Mouse (Mus musculus) heart, postnatal 36 days (tissue): ENCODE results near the gene Bag6. TPM values are rescaled to one million over a fixed set of nuclear protein-coding genes. Genes with fewer than 3 reads are reported as not detected.
"Not testable (repeated sequence)": the region's sequence is repeated elsewhere in the genome, so short reads cannot be mapped to it uniquely, and the experiment has no call there.

Source experiments
- DNase-seq, 2 experiments: peaks; one replicate each; pipeline ENCODE4 v3.0.0; 2021 to 2022
- intact Hi-C: fragments of 180-260 bp; cut with DNase I; formaldehyde crosslinking; loops from one replicate; pipeline ENCODE4 v1.15.1; 2025
- total RNA-seq, 2 experiments: library from RNA; stranded (reverse); gene quantifications; 2 replicates each; pipeline ENCODE4 v1.2.3; 2021

Bag6 gene
- total RNA-seq, 2 experiments from 2014 or later, result 243 to 268 TPM

DNA sequence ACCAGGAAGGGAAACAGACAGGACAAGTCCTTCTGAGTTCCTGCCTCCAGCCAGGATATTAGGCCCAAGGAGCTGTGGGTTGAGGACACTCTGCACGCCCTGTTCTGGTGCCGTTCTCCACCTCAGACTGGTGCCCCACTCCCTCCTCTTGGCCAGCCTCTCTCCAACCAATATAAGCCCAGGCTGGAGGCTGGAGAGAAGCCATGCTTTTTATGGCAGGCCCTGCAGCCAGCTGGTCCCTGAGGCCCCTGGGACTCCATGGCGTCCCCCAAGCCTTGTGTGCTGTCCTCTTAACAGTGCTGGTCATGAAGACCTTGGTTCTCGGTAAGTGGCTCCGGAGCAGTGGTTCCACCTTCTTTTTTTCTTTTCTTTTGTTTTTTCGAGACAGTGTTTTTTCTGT is 26.9 kb upstream of the Bag6 start, which contains the start of gene Ly6g5c:
Ly6g5c (plus strand) TSS at position 183 of the 400 bp plus-strand sequence.
- intact Hi-C loops, result no loop called here
- DNase-seq, result no peak

GRCm38 (mm10) chr17:35111774-35112173 is 23.2 kb upstream of the Bag6 start:
- intact Hi-C loops, result no loop called here

DNA sequence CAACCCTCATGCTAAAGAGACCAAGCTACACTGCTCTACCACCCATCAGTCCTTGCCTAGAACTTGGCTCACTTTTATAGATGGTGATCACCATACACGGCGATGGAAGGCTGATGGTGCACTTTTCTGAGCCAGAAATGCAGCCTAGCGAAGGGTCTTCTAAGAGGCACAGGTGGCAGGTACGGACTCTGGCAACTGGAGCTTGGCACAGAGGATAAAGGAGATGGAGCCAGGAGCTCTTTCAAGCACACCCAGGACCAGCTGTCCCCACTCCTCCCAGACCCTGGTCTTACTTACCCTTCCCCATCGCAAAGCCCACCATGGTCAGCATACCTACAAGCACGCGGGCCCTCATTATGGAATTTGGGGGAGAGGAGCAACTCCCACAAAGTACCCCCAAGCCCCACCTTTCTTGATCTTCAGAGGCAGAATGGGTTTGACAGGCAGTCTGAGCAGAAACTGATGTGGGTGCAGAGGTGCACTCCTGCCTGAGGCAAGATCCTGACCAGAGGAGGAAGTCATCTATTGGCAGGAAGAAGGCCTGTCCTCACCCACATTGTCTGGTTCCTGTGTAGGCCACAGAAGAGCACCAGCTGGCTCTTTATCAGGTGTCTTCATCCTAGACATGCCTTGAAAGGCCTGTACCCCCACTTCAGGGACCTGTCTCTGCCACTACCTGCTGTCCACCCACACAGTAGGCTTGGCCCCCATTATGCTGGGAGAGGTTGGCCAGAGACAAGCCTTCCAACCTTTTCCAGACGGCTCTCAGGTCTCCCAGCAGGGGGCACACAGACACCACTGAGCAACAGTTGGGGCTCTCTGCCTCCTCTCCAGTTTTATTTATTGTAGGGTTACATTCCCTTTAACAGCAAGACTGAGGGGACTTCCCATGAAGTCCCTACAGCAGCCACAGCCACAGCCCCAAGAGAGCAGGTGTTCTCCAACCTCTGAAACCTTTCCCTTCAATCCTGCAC is 19.6 kb upstream of the Bag6 start, which contains the start of gene Ly6g5b:
Ly6g5b (minus strand) TSS at position 383 of the 974 bp plus-strand sequence.
- DNase-seq, result no peak
- intact Hi-C loops, result no loop called here

More at GRCm38 (mm10) chr17:35111774-35112173, 23.2 kb upstream of the Bag6 start:
- no peak for DNase-seq

- DNase-seq, result no peak
Measured at GRCm38 (mm10) chr17:35120745-35121142, 14.2 kb upstream of the Bag6 start.

DNA sequence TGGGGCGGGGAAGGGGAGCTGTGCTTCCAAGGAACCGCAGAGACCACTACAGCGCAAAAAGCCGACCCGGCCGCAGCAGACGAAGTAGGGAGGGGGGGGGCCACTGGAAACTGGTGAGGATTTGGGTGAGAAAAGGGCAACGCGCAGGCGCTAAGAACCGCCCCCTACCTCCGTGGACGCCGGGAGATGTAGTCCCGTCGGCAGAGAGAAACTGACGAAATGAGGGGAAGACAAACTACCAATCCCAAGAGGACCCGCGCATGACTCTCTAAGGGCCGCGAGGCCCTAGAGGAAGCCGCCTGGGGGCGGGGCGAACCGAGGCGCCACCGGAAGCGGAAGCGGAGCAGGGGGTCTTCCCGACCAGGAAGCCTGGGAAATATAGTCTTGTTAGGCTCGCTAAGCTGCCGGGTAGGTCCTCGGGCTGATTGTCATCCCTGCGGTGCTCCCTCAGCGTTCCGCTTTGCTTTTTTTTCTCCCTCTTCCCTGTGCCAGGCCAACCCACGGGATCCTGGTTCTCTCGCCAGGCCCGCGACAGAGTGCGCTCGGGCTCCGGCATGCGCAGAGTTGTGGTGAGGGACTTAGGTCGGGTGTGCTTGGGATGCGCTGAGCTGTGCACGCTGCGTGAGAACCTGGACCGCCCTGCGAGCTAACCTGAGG is 13.7 kb upstream of the Bag6 start, which contains the start of gene Gpank1:
Gpank1 (plus strand) TSS at position 313 of the 657 bp plus-strand sequence.
- intact Hi-C loops, result loop anchor here (5.0 kb wide), 1 partner anchor 99 kb away; no protein-coding TSS in a partner anchor
- DNase-seq, result peak; percentile 97

More at GRCm38 (mm10) chr17:35120745-35121142, 14.2 kb upstream of the Bag6 start:
- intact Hi-C loops, result loop anchor here (5.0 kb wide), 1 partner anchor 98 kb away; no protein-coding TSS in a partner anchor

DNA sequence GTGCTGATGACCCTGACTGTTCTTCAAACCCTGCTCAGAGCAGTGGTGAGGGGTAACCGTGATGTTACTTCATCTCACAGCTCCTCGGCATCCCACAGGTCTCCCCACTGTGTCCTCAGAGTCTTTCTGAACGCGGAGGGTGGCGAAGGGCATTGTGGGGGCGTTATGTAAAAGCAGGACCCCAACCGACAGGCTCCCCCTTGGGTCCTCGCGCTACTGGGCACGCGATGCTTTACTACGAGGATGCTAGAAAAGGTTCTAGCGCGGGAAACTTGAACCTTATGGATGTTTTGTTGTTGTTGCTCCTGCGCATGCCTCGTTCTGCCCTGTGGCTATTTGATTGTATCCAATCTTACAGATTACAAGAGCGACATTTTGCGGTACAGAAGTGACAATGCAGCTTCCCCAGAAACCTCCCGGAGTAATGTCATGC is 13.1 kb upstream of the Bag6 start, which contains the start of gene Csnk2b:
Csnk2b (minus strand) TSS at position 183 of the 433 bp plus-strand sequence.
- intact Hi-C loops, result loop anchor here (5.0 kb wide), 1 partner anchor 100 kb away; no protein-coding TSS in a partner anchor
- peak in 1 of 2 experiments; percentile 31 for DNase-seq

DNA sequence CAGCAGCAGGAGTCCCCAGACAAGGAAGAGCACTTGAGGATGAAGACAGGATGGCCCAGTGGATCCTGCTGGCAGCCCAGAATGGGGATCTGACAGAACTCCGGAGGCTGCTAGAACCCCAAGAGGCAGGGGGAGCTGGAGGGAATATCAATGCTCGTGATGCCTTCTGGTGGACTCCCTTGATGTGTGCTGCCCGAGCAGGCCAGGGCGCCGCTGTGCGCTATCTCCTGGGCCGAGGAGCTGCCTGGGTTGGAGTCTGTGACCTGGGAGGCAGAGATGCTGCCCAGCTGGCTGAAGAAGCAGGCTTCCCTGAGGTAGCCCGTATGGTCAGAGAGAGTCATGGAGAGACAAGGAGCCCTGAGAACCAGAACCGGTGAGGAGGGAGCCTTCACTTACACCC is 11.7 kb upstream of the Bag6 start:
- intact Hi-C loops, result loop anchor here (5.0 kb wide), 1 partner anchor 101 kb away; no protein-coding TSS in a partner anchor
- DNase-seq, result not testable (repeated sequence)

DNA sequence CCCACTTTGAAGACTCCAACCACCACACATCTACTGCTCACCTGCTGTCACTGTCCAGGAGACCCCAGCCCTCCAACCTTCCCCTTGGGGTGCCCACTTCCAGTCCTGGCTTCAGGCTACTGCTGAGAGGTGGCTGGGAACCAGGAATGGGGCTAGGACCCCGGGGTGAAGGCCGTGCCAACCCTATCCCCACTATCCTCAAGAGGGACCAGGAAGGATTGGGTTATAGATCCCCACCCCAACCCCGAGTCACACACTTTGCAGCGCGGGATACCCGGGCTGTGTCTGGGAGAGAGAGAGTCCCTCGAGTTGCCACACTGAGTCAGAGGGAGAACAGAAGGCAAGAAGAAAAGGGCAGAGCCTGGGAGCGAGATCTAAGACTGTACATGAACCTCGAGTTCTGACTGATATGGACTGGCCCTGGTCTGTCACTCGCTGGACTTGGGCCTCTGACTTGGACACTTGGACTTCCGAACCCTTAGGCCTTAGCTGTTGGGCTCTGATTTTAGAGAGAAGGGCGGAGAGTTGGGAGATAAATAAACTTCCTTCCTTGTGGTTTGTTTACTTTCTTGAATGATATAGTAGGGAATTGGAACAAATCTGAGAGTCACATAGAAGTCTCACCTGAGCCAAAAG is 10.6 kb upstream of the Bag6 start:
- DNase-seq, result not testable (repeated sequence)
- intact Hi-C loops, result loop anchor here (5.0 kb wide), 1 partner anchor 102 kb away; no protein-coding TSS in a partner anchor

DNA sequence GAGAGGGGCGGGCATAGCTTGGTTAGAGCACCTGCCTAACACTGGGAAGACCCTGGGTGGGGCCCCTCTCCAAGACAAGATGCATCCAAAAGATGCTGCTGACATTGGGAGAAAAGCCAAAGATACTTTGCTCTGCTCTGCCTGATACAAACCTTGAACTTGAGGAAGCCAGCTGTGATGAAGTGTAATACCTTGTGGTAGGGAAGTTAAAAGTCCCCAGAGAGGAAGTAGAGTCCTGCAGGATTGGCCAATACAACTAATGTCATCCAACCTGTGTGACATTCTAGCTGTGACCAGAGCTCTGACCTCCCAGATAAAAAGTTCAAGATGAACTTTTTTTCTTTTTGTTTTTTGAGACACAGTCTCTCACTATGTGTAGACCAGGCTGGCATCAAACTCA is 9.9 kb upstream of the Bag6 start:
- intact Hi-C loops, result loop anchor here (5.0 kb wide), 1 partner anchor 37 kb away; the partner anchor contains the start of gene Prrc2a
- DNase-seq, result no peak

DNA sequence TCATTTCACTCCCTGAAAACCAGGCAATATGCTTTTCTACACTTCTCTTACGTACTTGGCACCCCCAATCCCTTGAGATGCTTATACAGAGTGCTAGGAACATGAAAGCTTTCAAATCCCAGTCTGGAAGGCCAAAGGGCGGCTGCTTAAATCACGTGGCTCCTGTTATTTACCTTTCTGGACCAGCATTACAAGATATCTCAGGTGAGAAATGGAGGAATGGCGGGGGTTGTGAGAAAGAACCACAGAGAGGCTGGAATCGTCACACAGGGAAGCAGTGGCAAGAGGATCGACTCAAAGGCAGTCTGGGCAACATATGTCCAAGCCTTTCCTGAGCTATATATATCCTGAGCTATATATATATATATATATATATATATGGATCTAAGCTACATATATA is 9.4 kb upstream of the Bag6 start:
- intact Hi-C loops, result loop anchor here (5.0 kb wide), 1 partner anchor 37 kb away; the partner anchor contains the start of gene Prrc2a

GRCm38 (mm10) chr17:35126206-35126611 is 8.8 kb upstream of the Bag6 start, which contains the start of gene D17H6S53E:
Gene D17H6S53E, plus strand, starts transcription at chr17:35126373.
- intact Hi-C loops, result loop anchor here (1.0 to 5.0 kb wide), 2 partner anchors 8 to 36 kb away; partner anchors contain the start of gene Prrc2a
- DNase-seq, result peak; percentile 79 to 84

More for the DNA sequence above, 9.4 kb upstream of the Bag6 start:
- DNase-seq, result no peak

DNA sequence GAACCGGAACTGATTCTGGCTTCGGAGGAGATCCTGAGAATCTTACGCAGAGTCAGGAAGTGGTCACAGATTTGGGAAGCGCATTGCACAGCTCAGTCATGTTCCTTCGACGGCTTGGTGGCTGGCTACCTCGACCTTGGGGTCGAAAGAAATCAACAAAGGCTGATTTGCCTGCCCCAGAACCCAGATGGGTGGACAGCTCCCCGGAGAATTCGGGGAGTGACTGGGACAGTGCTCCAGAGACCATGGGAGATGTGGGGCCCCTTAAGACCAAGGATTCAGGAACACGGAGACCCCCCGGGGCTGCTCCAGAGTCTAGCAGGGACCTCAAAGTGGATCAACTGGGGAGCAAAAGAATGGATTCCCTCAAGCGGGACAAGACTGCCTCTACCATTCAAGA is 8.0 kb upstream of the Bag6 start:
- no peak for DNase-seq
- intact Hi-C loops, result loop anchor here (5.0 kb wide), 1 partner anchor 35 kb away; the partner anchor contains the start of gene Prrc2a

GRCm38 (mm10) chr17:35128996-35129395 is 6.0 kb upstream of the Bag6 start:
- DNase-seq, result no peak
- intact Hi-C loops, result loop anchor here (5.0 kb wide), 1 partner anchor 33 kb away; the partner anchor contains the start of gene Prrc2a

- intact Hi-C loops, result loop anchor here (10.0 kb wide), 1 partner anchor 296 kb away; the partner anchor contains the start of genes Dxo and Stk19
- no peak for DNase-seq
Measured at GRCm38 (mm10) chr17:35131038-35131437, 3.9 kb upstream of the Bag6 start.

DNA sequence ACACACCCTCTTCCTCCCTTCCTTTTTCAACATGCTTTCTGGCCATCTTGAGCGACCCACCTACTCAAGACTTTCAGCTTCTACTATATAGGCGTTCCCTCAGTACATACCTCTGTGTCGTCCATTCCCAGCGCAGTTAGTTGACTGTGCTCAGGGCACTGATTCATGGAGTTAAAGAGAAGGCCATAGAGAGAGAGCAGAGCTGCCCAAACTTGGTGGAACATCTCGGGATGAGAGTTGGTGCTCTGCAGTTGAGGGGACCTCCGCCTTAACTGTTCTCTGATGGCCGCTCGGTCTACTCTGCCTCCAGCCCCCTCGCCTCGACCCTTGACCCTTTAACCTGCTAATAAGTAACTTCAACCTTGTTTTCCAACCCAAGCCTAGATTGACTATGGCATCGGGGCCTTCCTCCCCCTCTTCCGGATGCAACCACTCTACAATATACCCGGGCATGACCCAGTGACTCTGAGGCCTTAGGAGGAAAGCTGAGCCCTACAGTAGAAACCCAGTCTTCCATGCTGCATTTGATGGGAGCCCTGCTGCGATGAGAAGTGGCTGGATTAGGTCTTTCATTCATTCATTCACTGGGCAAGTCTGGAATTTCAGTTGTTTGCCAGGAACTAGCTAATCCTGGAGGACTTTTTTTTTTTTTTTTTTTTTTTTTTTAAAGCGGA is 3.3 kb upstream of the Bag6 start, which contains the start of gene Apom:
Apom (minus strand) TSS at position 551 of the 674 bp plus-strand sequence.
- intact Hi-C loops, result loop anchor here (10.0 kb wide), 1 partner anchor 297 kb away; the partner anchor contains the start of genes Dxo and Stk19
- no peak for DNase-seq

GRCm38 (mm10) chr17:35132174-35132560 is 2.8 kb upstream of the Bag6 start:
- intact Hi-C loops, result loop anchor here (10.0 kb wide), 1 partner anchor 297 kb away; the partner anchor contains the start of genes Dxo and Stk19
- no peak for DNase-seq

DNA sequence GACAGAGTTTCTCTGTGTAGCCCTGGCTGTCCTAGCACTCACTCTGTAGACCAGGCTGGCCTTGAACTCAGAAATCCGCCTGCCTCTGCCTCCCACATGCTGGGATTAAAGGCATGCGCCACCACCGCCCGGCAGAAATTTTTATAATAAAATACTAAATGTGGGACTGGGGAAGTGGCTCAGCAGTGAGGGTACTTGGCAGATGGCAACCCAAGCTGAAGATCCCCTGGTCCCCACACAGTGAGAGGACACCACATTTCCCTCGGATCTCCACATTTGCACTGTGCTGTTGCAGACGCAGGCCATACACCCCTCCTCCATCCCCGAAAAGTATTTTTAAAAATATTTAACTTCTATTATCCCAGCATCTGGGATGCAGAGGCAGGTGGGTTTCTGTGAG is 1.5 kb upstream of the Bag6 start:
- intact Hi-C loops, result loop anchor here (10.0 kb wide), 1 partner anchor 299 kb away; the partner anchor contains the start of genes Dxo and Stk19
- DNase-seq, result no peak

- intact Hi-C loops, result loop anchor here (2.0 to 10.0 kb wide), 2 partner anchors 25 to 301 kb away; partner anchors contain the start of genes Dxo and Stk19
- DNase-seq, result no peak
Measured at GRCm38 (mm10) chr17:35135591-35136320, 778 bp downstream of the Bag6 start.
